Mouse (Mus musculus) liver, adult 2 months (tissue): ENCODE data around the gene Ipcef1. TPM values are rescaled to one million over a fixed set of nuclear protein-coding genes. Genes with fewer than 3 reads are reported as not detected.
A peak's percentile ranks its signal among the peaks of the same experiment; 100 is the strongest.

Experiments used
- DNase-seq: peaks from one replicate; pipeline ENCODE4 v3.0.0-alpha.2; 2011; ENCODE audit warnings: low read depth, low spot score; ENCODE audit errors: extremely low read depth
- H3K27ac ChIP-seq: fragments of 200-500 bp; replicated peaks from 2 replicates; pipeline ENCODE4 v1.5.1; 2012; ENCODE audit warnings: low read depth, mild to moderate bottlenecking, control low read depth, inconsistent platforms, low read length; ENCODE audit not compliant: insufficient read depth
- H3K27me3 ChIP-seq: fragments of 200-500 bp; 2 replicates; pipeline ENCODE4 v1.6.1; 2012; ENCODE audit warnings: mild to moderate bottlenecking, moderate library complexity, low read length, inconsistent platforms; ENCODE audit not compliant: control insufficient read depth, insufficient read depth
- H3K36me3 ChIP-seq: fragments of 200-500 bp; 2 replicates; pipeline ENCODE4 v1.6.1; 2012; ENCODE audit warnings: low read length, inconsistent platforms; ENCODE audit not compliant: control insufficient read depth, insufficient read depth
- H3K4me1 ChIP-seq: fragments of 200-500 bp; 2 replicates; pipeline ENCODE4 v1.6.1; 2011; ENCODE audit warnings: low read length; ENCODE audit not compliant: control insufficient read depth, insufficient read depth
- H3K4me3 ChIP-seq: fragments of 200-500 bp; 2 replicates; pipeline ENCODE4 v1.5.1; 2011; ENCODE audit warnings: low read depth, mild to moderate bottlenecking, control low read depth, low read length, moderate library complexity; ENCODE audit not compliant: insufficient read depth
- H3K79me2 ChIP-seq: fragments of 200-500 bp; 2 replicates; pipeline ENCODE4 v1.6.1; 2012; ENCODE audit warnings: inconsistent platforms, mild to moderate bottlenecking, low read length, moderate library complexity; ENCODE audit not compliant: control insufficient read depth, insufficient read depth
- H3K9ac ChIP-seq: fragments of 200-500 bp; 2 replicates; pipeline ENCODE4 v1.6.1; 2012; ENCODE audit warnings: low read depth, mild to moderate bottlenecking, control low read depth, inconsistent platforms, low read length
- CTCF ChIP-seq: fragments of 200-500 bp; IDR thresholded peaks from 2 replicates; pipeline ENCODE4 v1.5.1; 2011; ENCODE audit warnings: low read depth, low read length, control low read depth
- POLR2A ChIP-seq: fragments of 200-500 bp; IDR thresholded peaks from 2 replicates; pipeline ENCODE4 v1.6.1; 2011; ENCODE audit warnings: low read length, control low read depth; ENCODE audit not compliant: insufficient read depth; ENCODE audit errors: extremely low read depth
- WGBS: fragments of 180-500 bp; shearing (Covaris S2); methylation state at CpG from one replicate; pipeline ENCODE4 v1.1.7; 2018; 5-methylcytosine and 5-hydroxymethylcytosine counted together
- polyA plus RNA-seq: library from polyadenylated mRNA; depleted of rRNA; stranded (reverse); fragments of >200 nt; gene quantifications from 2 replicates; pipeline ENCODE4 v1.2.3, GENCODE M21; 2012
- total RNA-seq: library from RNA; depleted of rRNA; stranded (reverse); fragments of >200 nt; gene quantifications from 2 replicates; pipeline ENCODE4 v1.2.3, GENCODE M21; 2014

Gene Ipcef1
- total and polyA plus RNA-seq, 2 experiments: 0.04 to 0.18 TPM

- WGBS: 85% methylated on average over 4 of the region's 4 CpGs
- H3K27me3 ChIP-seq: no peaks in the 10 kb centered on the region
- H3K79me2 ChIP-seq: no peaks in the 10 kb centered on the region
- H3K9ac ChIP-seq: no peak overlapping the region
- H3K4me1 ChIP-seq: no peaks in the 10 kb centered on the region
- no peaks in the 10 kb centered on the region for H3K36me3 ChIP-seq
- H3K27ac ChIP-seq: no peak overlapping the region
- TF ChIP-seq POLR2A (no peak), CTCF (no peak)
- H3K4me3 ChIP-seq: no peak overlapping the region
- DNase-seq: no peak
These were observed 124.6 kb downstream of the Ipcef1 start for GRCm38 (mm10) chr10:6927600-6928223.

- Histone ChIP-seq H3K79me2 (no peaks in the 10 kb centered on the region), H3K27ac (no peak overlapping the region), H3K27me3 (no peaks in the 10 kb centered on the region), H3K36me3 (no peaks in the 10 kb centered on the region), H3K4me3 (no peak overlapping the region), H3K4me1 (no peaks in the 10 kb centered on the region), H3K9ac (no peak overlapping the region)
- no peak for DNase-seq
- WGBS: 82% methylated on average over 2 of the region's 2 CpGs
- no peak for TF ChIP-seq CTCF
- TF ChIP-seq POLR2A: no peak
These were observed 125.6 kb downstream of the Ipcef1 start for GRCm38 (mm10) chr10:6926724-6927123.

GRCm38 (mm10) chr10:6916545-6917257 is 135.6 kb downstream of the Ipcef1 start:
- WGBS: 35% methylated on average over 6 of the region's 6 CpGs
- Histone ChIP-seq H3K4me3 (no peak overlapping the region), H3K79me2 (no peaks in the 10 kb centered on the region)

GRCm38 (mm10) chr10:6915991-6916390 is 136.3 kb downstream of the Ipcef1 start:
- Histone ChIP-seq H3K4me1 (no peaks in the 10 kb centered on the region), H3K27me3 (no peaks in the 10 kb centered on the region), H3K9ac (no peak overlapping the region), H3K27ac (no peak overlapping the region), H3K36me3 (no peaks in the 10 kb centered on the region), H3K4me3 (no peak overlapping the region), H3K79me2 (no peaks in the 10 kb centered on the region)
- TF ChIP-seq POLR2A: no peak
- TF ChIP-seq CTCF: no peak
- DNase-seq: no peak
- WGBS: 61% methylated on average over 1 of the region's 1 CpGs

More at GRCm38 (mm10) chr10:6916545-6917257, 135.6 kb downstream of the Ipcef1 start:
- no peak for TF ChIP-seq CTCF
- no peak for TF ChIP-seq POLR2A
- Histone ChIP-seq H3K9ac (no peak overlapping the region), H3K4me1 (no peaks in the 10 kb centered on the region), H3K27ac (no peak overlapping the region), H3K27me3 (no peaks in the 10 kb centered on the region), H3K36me3 (no peaks in the 10 kb centered on the region)
- DNase-seq: peak; percentile 16

- 76% methylated on average over 2 of the region's 2 CpGs for WGBS
- Histone ChIP-seq H3K9ac (no peak overlapping the region), H3K4me3 (no peak overlapping the region), H3K4me1 (no peaks in the 10 kb centered on the region), H3K79me2 (no peaks in the 10 kb centered on the region), H3K27ac (no peak overlapping the region), H3K27me3 (no peaks in the 10 kb centered on the region), H3K36me3 (no peaks in the 10 kb centered on the region)
- TF ChIP-seq CTCF (no peak), POLR2A (no peak)
- DNase-seq: no peak
These were observed 142.5 kb downstream of the Ipcef1 start for GRCm38 (mm10) chr10:6909763-6910162.
